Mouse (Mus musculus): ENCODE measurements around the gene Tmed1.
"Not testable (repeated sequence)": the region's sequence is repeated elsewhere in the genome, so short reads cannot be mapped to it uniquely, and the experiment has no call there.

Tmed1 gene

GRCm38 (mm10) chr9:21509772-21510688, at the start of gene Tmed1:
Gene Tmed1 (minus strand): TSS chr9:21510252.
- DNase-seq (ENCODE audit: low read depth) = peak; percentile 90

- DNase-seq (ENCODE audit: low read depth) = no peak
Measured at GRCm38 (mm10) chr9:21559151-21559550, 49.1 kb upstream of the Tmed1 start.

DNA sequence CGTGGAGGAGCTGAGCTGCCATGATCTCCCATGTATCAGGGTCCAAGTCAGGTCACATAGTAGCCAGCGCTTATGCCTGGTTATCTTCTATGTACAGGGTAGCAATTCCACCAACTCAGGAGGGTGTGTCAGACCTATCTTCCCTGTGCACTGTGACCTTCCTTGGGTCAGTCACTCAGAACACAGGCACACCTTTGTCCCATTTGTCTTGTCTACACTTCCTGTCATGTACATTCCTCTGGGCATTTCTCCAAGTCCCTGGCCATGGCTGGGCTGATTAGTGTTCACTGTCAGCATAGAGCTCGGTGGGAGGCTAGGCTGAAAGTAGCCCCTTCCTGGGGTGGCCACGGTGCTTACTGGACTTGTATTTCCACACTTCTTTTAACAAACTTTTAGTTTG, 48.3 kb upstream of the Tmed1 start:
- DNase-seq (ENCODE audit: low read depth) = no peak

DNA sequence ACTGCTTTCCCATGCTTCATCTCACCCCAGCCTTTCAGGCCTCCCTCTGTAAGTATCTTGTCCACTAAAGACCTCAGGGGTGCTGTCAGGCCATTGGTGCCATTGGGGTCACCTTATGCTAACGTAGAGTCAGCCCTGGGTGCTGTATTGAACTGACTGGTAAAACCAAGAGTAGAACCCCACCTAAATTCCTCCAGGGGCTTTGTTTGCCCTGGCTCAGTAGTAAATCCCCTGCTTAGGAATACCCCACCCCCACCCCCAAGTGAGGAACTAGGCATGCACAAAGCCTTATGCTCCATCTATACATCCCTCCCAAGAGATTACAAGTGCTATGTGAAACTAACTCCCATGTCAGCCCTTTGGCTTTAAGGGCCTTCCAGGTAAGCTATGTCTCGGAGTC, 47.5 kb upstream of the Tmed1 start:
- no peak for DNase-seq (ENCODE audit: low read depth)

GRCm38 (mm10) chr9:21556996-21557395, 46.9 kb upstream of the Tmed1 start:
- no peak for DNase-seq (ENCODE audit: low read depth)

DNA sequence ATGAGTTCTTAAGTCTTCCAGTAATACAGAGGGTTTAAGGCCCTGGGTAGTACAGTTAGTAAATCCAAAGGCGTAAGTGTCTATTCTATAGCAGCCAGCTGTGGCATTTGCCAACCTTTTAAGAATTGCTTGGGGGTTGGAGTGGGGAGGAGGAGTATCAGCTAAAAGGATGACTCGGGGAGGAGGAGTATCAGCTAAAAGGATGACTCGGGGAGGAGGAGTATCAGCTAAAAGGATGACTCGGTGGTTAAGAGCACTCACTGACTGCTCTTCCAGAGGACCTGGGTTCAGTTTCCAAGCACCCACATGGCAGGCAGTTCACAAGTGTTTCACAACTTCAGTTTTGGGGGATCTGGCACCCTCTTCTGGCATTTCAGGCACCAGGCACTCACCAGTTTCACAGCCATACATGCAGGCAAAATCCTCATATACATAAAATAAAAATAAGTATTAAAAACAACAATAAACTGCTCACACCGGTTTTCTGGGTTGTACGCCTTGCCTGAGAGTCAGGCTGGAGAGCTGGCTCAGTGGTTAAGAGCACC, 45.2 kb upstream of the Tmed1 start:
- DNase-seq (ENCODE audit: low read depth) = no peak

- no peak for DNase-seq (ENCODE audit: low read depth)
Measured at GRCm38 (mm10) chr9:21553607-21554273, 43.7 kb upstream of the Tmed1 start.

DNA sequence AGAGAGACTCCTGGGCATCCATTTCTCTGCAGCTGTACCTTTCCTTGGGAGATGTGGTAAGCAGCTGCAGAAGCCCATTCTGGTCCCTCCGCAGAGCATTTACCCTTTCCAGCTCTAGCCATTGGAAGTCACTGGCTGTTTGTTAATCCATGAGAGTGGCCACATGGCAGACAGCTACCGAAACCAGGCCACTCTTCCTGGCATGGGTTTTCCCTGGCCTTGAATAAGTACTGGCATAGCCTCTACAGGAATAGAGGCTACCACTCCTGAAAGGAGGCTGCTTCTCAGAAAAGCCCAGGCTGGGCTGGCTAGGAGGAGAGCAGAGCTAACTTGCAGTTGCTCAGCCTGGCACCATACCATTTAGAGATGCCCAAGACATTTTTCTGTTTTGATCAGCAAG, 41.0 kb upstream of the Tmed1 start:
- DNase-seq (ENCODE audit: low read depth) = no peak

GRCm38 (mm10) chr9:21547075-21547941, 37.3 kb upstream of the Tmed1 start:
- peak; percentile 72 for DNase-seq (ENCODE audit: low read depth)

- no peak for DNase-seq (ENCODE audit: low read depth)
Measured at GRCm38 (mm10) chr9:21546789-21547074, 36.7 kb upstream of the Tmed1 start, which contains the start of gene Carm1. Gene Carm1 (plus strand): TSS chr9:21546894.

GRCm38 (mm10) chr9:21545916-21546788, 36.1 kb upstream of the Tmed1 start:
- DNase-seq (ENCODE audit: low read depth) = peak; percentile 98

DNA sequence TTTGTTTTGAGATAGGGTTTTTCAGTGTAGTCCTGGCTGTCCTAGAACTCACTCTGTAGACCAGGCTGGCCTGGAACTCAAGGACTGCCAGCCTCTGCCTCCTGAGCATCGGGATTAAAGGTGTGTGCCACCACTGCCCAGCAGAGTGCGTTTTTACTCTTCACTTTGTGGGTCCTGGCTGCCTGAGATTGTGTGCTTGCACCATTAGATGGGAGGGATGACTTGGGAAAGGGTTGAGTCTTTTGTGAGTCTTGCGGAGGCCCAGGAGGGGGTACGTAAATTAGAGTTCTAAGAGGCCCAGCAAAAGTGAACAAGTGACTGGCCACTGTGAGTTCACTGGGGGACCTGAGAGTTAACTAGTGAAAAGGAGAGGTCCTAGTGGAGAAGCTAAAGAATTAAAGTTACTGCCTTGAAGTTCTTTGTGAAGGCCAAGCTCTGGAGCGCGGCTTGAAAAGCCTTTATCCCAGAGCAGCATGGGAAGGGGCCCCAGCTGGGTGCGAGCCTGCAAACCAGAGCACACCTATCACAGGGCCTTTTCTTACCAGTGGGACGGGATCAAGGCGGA, 35.4 kb upstream of the Tmed1 start:
- DNase-seq (ENCODE audit: low read depth) = no peak

GRCm38 (mm10) chr9:21542001-21542400, 31.9 kb upstream of the Tmed1 start:
- DNase-seq (ENCODE audit: low read depth) = not testable (repeated sequence)

DNA sequence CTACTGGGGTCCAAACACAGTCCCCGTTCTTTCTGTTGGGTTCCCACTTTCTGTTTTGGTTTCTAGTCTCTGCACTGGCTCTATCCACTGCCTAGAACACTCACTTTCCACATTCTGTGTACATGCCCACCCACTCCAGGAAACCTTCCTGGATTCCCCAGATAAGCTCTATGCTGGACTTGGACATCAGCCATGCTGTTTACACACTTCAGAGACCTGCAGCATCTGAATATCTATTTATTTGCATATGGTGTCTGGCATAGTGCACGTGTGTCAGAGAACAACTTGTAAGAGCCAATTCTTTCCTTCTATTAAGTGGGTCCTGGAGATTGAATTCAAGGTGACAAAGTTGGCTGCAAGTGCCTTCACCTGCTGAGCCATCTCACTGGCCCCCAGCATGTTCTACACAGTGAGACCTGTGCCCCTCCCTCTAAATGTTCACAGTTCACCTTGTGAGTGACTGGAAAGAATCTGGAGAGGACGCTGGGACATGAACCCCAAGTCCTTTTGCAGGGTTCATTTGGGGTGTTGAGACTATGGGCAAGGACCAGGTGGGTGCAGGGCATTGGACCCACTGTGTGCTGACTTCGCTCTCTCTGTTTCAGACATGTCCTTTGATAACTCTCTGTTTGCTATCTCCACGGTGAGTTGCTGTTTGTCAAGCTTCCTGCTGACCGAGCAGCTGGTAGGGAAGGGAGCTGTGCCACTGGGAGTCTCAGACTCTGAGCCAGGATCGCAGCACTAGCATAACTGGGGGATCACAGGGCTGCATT, 30.1 kb upstream of the Tmed1 start:
- DNase-seq (ENCODE audit: low read depth) = no peak

- no peak for DNase-seq (ENCODE audit: low read depth)
Measured at GRCm38 (mm10) chr9:21537009-21537408, 27.0 kb upstream of the Tmed1 start.

GRCm38 (mm10) chr9:21536501-21536900, 26.4 kb upstream of the Tmed1 start:
- DNase-seq (ENCODE audit: low read depth) = no peak

DNA sequence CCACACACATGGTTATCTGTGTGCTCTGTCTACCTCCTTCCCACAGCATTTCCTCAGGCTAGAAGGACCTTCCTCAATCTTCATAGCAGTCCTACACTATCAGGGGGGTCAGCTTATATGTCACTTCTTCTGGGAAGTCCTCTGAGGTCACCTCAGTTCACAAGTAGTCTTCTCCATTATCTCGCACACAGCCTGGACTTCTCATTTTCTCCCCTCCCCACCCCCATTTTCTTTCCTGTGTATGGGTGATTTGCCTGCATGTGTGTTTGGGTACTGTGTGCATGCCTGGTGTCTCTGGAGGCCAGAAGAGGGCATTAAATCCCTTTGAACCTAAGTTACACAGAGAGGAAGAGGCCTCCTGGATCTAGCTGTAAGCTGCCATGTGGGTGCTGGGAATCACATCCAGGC, 17.9 kb upstream of the Tmed1 start:
- DNase-seq (ENCODE audit: low read depth) = no peak

DNA sequence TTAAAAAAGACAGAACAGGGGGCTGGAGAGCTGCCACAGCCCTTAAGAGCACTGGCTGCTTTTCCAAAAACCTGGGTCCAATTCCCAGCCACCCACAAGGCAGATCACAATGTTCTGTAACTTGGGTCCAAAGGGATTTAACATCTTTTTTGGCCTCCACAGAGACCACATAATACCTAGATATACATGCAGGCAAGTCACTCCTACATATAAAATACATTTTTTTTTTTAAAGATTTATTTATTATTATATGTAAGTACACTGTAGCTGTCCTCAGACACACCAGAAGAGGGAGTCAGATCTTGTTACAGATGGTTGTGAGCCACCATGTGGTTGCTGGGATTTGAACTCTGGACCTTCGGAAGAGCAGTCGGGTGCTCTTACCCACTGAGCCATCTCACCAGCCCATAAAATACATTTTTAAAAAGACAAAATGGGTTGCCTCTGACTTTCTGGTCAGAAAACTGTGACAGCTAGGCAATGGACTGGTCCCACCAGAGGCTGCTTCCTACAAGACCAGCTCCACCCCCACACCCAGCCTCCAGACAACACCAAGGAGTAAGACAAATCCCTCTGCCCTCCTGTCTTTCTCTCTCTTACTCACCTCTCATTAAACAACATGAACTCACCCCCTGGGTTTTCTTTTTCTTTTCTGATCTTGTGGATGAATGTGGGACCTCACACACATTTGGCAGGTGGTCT, 17.2 kb upstream of the Tmed1 start:
- DNase-seq (ENCODE audit: low read depth) = no peak

DNA sequence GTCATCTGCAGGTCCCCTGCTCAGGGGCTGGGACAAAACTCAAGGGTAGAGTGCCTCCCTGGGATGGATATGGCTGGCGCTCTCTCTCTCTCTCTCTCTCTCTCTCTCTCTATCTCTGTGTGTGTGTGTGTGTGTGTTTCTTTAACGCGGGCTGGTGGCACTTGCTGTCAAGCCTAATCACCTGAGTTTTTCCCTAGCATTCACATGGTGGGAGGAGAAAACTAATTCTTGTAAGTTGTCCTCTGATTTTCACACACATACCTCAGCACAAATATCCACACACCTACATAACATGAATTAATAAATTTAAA, 16.5 kb upstream of the Tmed1 start:
- no peak for DNase-seq (ENCODE audit: low read depth)

Measured in induced T-regulatory cell, adult 2 months (primary cell).